Mouse (Mus musculus) hindbrain, postnatal 0 days (tissue): ENCODE measurements around the gene Arid1b. TPM values are rescaled to one million over a fixed set of nuclear protein-coding genes. Genes with fewer than 3 reads are reported as not detected.

Source experiments
- ATAC-seq: fragments of 200-750 bp; cut with Nextera tagmentation; 2 replicates; pipeline ENCODE4 v1.8.0; 2017; ENCODE audit warnings: mild to moderate bottlenecking, moderate TSS enrichment, moderate library complexity
- DNase-seq: peaks from one replicate; pipeline ENCODE4 v3.0.0-alpha.2; 2015; ENCODE audit warnings: low spot score
- H3K27ac ChIP-seq: fragments of 300-500 bp; sonication (generic); 2 replicates; pipeline ENCODE4 v1.5.1; 2014; ENCODE audit warnings: mild to moderate bottlenecking
- H3K27me3 ChIP-seq: fragments of 300-500 bp; sonication (generic); 2 replicates; pipeline ENCODE4 v1.6.1; 2014; ENCODE audit warnings: low read length, mixed read lengths; ENCODE audit not compliant: insufficient read depth
- H3K36me3 ChIP-seq: fragments of 300-500 bp; sonication (generic); 2 replicates; pipeline ENCODE4 v1.6.1; 2014; ENCODE audit warnings: low read length, mixed read lengths; ENCODE audit not compliant: insufficient read depth
- H3K4me1 ChIP-seq: fragments of 300-500 bp; sonication (generic); 2 replicates; pipeline ENCODE4 v1.6.1; 2014; ENCODE audit warnings: antibody characterized with exemption, low read length, mixed read lengths; ENCODE audit not compliant: insufficient read depth
- H3K4me2 ChIP-seq: fragments of 300-500 bp; sonication (generic); 2 replicates; pipeline ENCODE4 v1.6.1; 2014; ENCODE audit warnings: low read depth, mild to moderate bottlenecking, low read length, moderate library complexity, mixed read lengths
- H3K4me3 ChIP-seq: fragments of 300-500 bp; sonication (generic); 2 replicates; pipeline ENCODE4 v1.5.1; 2014; ENCODE audit warnings: low read length
- H3K9ac ChIP-seq: fragments of 300-500 bp; sonication (generic); replicated peaks from 2 replicates; pipeline ENCODE4 v1.6.1; 2014; ENCODE audit warnings: mild to moderate bottlenecking, low read length, moderate library complexity, mixed read lengths
- H3K9me3 ChIP-seq: fragments of 300-500 bp; sonication (generic); 2 replicates; pipeline ENCODE4 v1.6.1; 2016; ENCODE audit warnings: low read length, mixed read lengths
- CTCF ChIP-seq: IDR thresholded peaks from 2 replicates; pipeline ENCODE4 v1.5.1; 2016; ENCODE audit warnings: antibody characterized with exemption, control low read depth, low read depth
- WGBS: fragments of 180-500 bp; shearing (Covaris S2); extraction: QIAGEN DNeasy Blood & Tissue Kit; methylation state at CpG from one replicate; pipeline ENCODE4 v1.1.7; 2014; 5-methylcytosine and 5-hydroxymethylcytosine counted together
- polyA plus RNA-seq: library from polyadenylated mRNA; unstranded; fragments of >200 nt; fragmentation: Nextera tagmentation; extraction: Ambion mirVana; gene quantifications from 2 replicates; pipeline ENCODE4 v1.2.1, GENCODE M21; 2015
- total RNA-seq: library from RNA; depleted of rRNA; stranded (reverse); fragments of >200 nt; gene quantifications from 2 replicates; pipeline ENCODE4 v1.2.3, GENCODE M21; 2014

Gene Arid1b
- total and polyA plus RNA-seq, 2 experiments from 2014 or later = 10.5 to 62.5 TPM

GRCm38 (mm10) chr17:5133831-5134230 is 139.7 kb downstream of the Arid1b start:
- H3K27ac ChIP-seq = no peak overlapping the region
- no peaks in the 10 kb centered on the region for H3K9me3 ChIP-seq
- TF ChIP-seq CTCF = no peak
- WGBS = 60% methylated on average over 8 of the region's 8 CpGs
- ATAC-seq (no peak), DNase-seq (no peak)
- H3K9ac ChIP-seq = no peak overlapping the region
- no peaks in the 10 kb centered on the region for H3K27me3 ChIP-seq
- H3K4me2 ChIP-seq = no peak overlapping the region
- H3K4me3 ChIP-seq = no peak overlapping the region
- H3K36me3 ChIP-seq = no peaks in the 10 kb centered on the region
- H3K4me1 ChIP-seq = 0 out of 2 replicates have a peak, but pooled peaks cover 5% of the 10 kb centered on the region

DNA sequence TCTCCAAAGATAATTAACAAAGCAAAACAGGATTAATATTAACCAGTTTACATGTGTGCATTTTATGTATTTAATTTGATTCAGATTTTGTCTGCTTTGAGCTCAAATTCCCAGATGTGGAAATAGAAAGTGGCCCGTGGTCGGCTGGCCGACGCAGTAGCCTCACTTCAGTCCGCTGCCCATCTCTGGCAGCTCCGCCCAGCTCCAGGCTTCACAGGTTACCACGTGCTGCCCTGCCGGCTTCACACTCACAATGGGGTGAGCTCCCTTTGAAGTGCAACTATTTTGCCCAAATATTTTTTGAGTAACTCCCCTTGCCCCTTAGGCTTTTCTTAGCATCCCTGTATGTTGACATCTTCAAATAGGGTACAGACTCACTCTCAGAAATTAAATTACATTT is 140.1 kb downstream of the Arid1b start:
- no peak overlapping the region for H3K27ac ChIP-seq
- H3K36me3 ChIP-seq = no peaks in the 10 kb centered on the region
- no peaks in the 10 kb centered on the region for H3K9me3 ChIP-seq
- 69% methylated on average over 8 of the region's 8 CpGs for WGBS
- H3K9ac ChIP-seq = no peak overlapping the region
- ATAC-seq (no peak), DNase-seq (no peak)
- TF ChIP-seq CTCF = no peak
- 0 out of 2 replicates have a peak, but pooled peaks cover 5% of the 10 kb centered on the region for H3K4me1 ChIP-seq
- H3K27me3 ChIP-seq = no peaks in the 10 kb centered on the region
- no peak overlapping the region for H3K4me3 ChIP-seq
- no peak overlapping the region for H3K4me2 ChIP-seq

DNA sequence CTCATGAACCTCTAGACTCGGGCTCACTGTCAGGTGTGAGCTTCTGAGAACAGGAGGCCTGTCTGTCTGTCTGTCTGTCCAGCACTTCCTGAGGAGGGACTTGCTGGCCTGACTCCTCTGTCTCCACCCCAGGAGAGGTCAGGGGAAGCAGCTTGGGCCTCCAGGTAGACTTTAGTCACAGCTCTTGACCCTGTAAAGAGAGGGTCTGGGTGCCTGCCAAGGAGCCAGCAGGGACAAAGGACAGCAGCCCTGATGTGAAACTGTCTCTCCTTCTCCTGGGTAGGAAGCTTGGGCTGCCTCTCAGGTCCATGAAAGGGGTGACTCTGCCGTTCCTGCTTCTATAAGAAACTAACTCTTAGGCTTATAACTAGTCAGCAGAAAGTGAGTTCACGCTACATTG is 143.8 kb downstream of the Arid1b start:
- Histone ChIP-seq H3K9me3 (no peaks in the 10 kb centered on the region), H3K4me3 (no peak overlapping the region), H3K4me1 (0 out of 2 replicates have a peak, but pooled peaks cover 5% of the 10 kb centered on the region), H3K9ac (no peak overlapping the region), H3K4me2 (no peak overlapping the region), H3K27me3 (no peaks in the 10 kb centered on the region), H3K27ac (no peak overlapping the region), H3K36me3 (no peaks in the 10 kb centered on the region)
- no peak for TF ChIP-seq CTCF
- DNase-seq (no peak), ATAC-seq (no peak)
- 56% methylated on average over 3 of the region's 3 CpGs for WGBS

DNA sequence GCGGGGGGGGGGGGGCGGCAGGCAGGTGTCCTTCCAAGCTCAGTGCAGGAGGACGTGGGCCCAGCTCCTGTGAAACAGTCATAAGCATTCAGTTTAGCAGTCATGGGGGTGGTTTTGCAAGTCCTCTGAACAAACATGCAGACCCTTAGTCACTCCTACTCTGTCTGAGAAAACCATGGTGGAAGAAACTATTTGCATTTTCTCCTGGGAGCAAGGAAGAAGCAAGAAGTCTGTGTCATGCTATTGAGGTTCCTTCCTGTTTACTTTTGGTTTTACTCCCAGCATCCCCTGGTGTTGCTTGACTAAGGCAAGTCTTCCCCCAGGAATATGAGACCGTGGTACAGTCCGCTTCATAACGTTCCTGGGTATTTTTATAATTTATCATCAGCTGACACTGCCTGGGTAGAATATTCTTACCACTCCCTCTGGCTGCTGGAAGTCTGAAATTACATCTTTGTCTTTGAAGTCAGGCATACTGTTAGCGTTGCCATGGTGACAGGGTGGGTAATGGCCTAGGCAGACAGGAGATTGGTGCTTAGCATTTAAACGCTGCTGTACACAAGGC is 144.6 kb downstream of the Arid1b start:
- ATAC-seq (peak; percentile 90), DNase-seq (peak; percentile 91)
- Histone ChIP-seq H3K27ac (peak overlapping the region; percentile 21; the same call in 1 of the 2 replicates), H3K4me2 (peak overlapping the region; percentile 11; the same call in 1 of the 2 replicates), H3K27me3 (no peaks in the 10 kb centered on the region), H3K9ac (no peak overlapping the region), H3K36me3 (no peaks in the 10 kb centered on the region), H3K9me3 (no peaks in the 10 kb centered on the region), H3K4me3 (no peak overlapping the region), H3K4me1 (peaks cover 7% of the 10 kb centered on the region; the same call in 1 of the 2 replicates)
- peak; percentile 55 for TF ChIP-seq CTCF
- 13% methylated on average over 8 of the region's 8 CpGs for WGBS

GRCm38 (mm10) chr17:5139553-5139952 is 145.4 kb downstream of the Arid1b start:
- 32% methylated on average over 8 of the region's 8 CpGs for WGBS
- Histone ChIP-seq H3K4me1 (peaks cover 8% of the 10 kb centered on the region; the same call in 1 of the 2 replicates), H3K36me3 (no peaks in the 10 kb centered on the region), H3K9ac (no peak overlapping the region), H3K4me2 (peak overlapping the region; percentile 11; the same call in 1 of the 2 replicates), H3K4me3 (no peak overlapping the region), H3K27me3 (no peaks in the 10 kb centered on the region), H3K27ac (peak overlapping the region; percentile 56; the same call in 1 of the 2 replicates), H3K9me3 (no peaks in the 10 kb centered on the region)
- DNase-seq (peak; percentile 51), ATAC-seq (no peak)
- no peak for TF ChIP-seq CTCF

GRCm38 (mm10) chr17:5143735-5144439 is 149.8 kb downstream of the Arid1b start:
- 80% methylated on average over 6 of the region's 6 CpGs for whole genome bisulfite sequencing
- no peaks in the 10 kb centered on the region for H3K9me3 ChIP-seq
- no peak for ATAC-seq
- H3K4me2 ChIP-seq = no peak overlapping the region
- H3K9ac ChIP-seq = no peak overlapping the region
- H3K27me3 ChIP-seq = no peaks in the 10 kb centered on the region
- no peak for TF ChIP-seq CTCF
- no peaks in the 10 kb centered on the region for H3K36me3 ChIP-seq
- DNase-seq = no peak
- H3K4me1 ChIP-seq = peaks cover 4% of the 10 kb centered on the region; the same call in 1 of the 2 replicates
- H3K4me3 ChIP-seq = no peak overlapping the region
- no peak overlapping the region for H3K27ac ChIP-seq

- Histone ChIP-seq H3K27ac (no peak overlapping the region; the same call in 1 of the 2 replicates), H3K4me3 (no peak overlapping the region), H3K27me3 (no peaks in the 10 kb centered on the region), H3K4me2 (no peak overlapping the region), H3K4me1 (peaks cover 5% of the 10 kb centered on the region; the same call in 1 of the 2 replicates), H3K9ac (no peak overlapping the region), H3K9me3 (no peaks in the 10 kb centered on the region), H3K36me3 (no peaks in the 10 kb centered on the region)
- DNase-seq = no peak
- TF ChIP-seq CTCF = no peak
- WGBS = 57% methylated on average over 7 of the region's 7 CpGs
- ATAC-seq = no peak
These were observed 156.5 kb downstream of the Arid1b start for GRCm38 (mm10) chr17:5150660-5151063.
